Mouse (Mus musculus): ENCODE data around the gene Olfr1057.
"Not testable (repeated sequence)": the region's sequence is repeated elsewhere in the genome, so short reads cannot be mapped to it uniquely, and the experiment has no call there.

Olfr1057 gene

GRCm38 (mm10) chr2:86378293-86378692 is at the start of gene Olfr1057:
Gene Olfr1057, minus strand, starts transcription at chr2:86378393.
- DNase-seq: no peak

GRCm38 (mm10) chr2:86426649-86427048 is 48.5 kb upstream of the Olfr1057 start, which contains the start of gene Olfr1062:
Gene Olfr1062, minus strand, starts transcription at chr2:86426749.
- not testable (repeated sequence) for DNase-seq

GRCm38 (mm10) chr2:86413950-86414349 is 35.8 kb upstream of the Olfr1057 start, which contains the start of gene Olfr1061:
Gene Olfr1061, minus strand, starts transcription at chr2:86414050.
- no peak for DNase-seq

GRCm38 (mm10) chr2:86395114-86395513 is 16.9 kb upstream of the Olfr1057 start:
- DNase-seq: no peak

GRCm38 (mm10) chr2:86388461-86388860 is 10.3 kb upstream of the Olfr1057 start, which contains the start of gene Olfr1058:
Gene Olfr1058, minus strand, starts transcription at chr2:86388561.
- not testable (repeated sequence) for DNase-seq

- DNase-seq: not testable (repeated sequence)
Measured at GRCm38 (mm10) chr2:86366342-86366741, 11.9 kb downstream of the Olfr1057 start.

GRCm38 (mm10) chr2:86362369-86362768 is 15.8 kb downstream of the Olfr1057 start, which contains the start of gene Olfr1056:
Gene Olfr1056, minus strand, starts transcription at chr2:86362469.
- no peak for DNase-seq

GRCm38 (mm10) chr2:86351751-86352150 is 26.4 kb downstream of the Olfr1057 start:
- DNase-seq: not testable (repeated sequence)

- no peak for DNase-seq
Measured at GRCm38 (mm10) chr2:86350184-86350583, 28.0 kb downstream of the Olfr1057 start, which contains the start of gene Olfr1055. Gene Olfr1055, minus strand, starts transcription at chr2:86350284.

GRCm38 (mm10) chr2:86335333-86335732 is 42.9 kb downstream of the Olfr1057 start, which contains the start of gene Olfr1054:
Gene Olfr1054, minus strand, starts transcription at chr2:86335433.
- no peak for DNase-seq
